Mouse (Mus musculus): ENCODE measurements around the gene Fndc5. TPM values are rescaled to one million over a fixed set of nuclear protein-coding genes. Genes with fewer than 3 reads are reported as not detected.
A peak's percentile ranks its signal among the peaks of the same experiment; 100 is the strongest.

Gene Fndc5
- polyA plus RNA-seq, 1 experiment from 2014 or later: 24.4 TPM

- Histone ChIP-seq H3K9ac (peak overlapping the region; percentile 45; the same call in 1 of the 2 replicates), H3K27ac (replicated peaks) (peak overlapping the region; percentile 59), H3K9me3 (no peaks in the 10 kb centered on the region), H3K4me2 (peak overlapping the region; percentile 37), H3K36me3 (no peaks in the 10 kb centered on the region), H3K4me1 (replicated peaks) (peaks cover 69% of the 10 kb centered on the region), H3K27me3 (peaks cover 27% of the 10 kb centered on the region), H3K4me3 (peak overlapping the region; percentile 17)
- no peak for ATAC-seq (ENCODE audit: low read depth)
- 21% methylated on average over 19 of the region's 19 CpGs for WGBS
Measured at GRCm38 (mm10) chr4:129125736-129126451, 10.9 kb upstream of the Fndc5 start.

DNA sequence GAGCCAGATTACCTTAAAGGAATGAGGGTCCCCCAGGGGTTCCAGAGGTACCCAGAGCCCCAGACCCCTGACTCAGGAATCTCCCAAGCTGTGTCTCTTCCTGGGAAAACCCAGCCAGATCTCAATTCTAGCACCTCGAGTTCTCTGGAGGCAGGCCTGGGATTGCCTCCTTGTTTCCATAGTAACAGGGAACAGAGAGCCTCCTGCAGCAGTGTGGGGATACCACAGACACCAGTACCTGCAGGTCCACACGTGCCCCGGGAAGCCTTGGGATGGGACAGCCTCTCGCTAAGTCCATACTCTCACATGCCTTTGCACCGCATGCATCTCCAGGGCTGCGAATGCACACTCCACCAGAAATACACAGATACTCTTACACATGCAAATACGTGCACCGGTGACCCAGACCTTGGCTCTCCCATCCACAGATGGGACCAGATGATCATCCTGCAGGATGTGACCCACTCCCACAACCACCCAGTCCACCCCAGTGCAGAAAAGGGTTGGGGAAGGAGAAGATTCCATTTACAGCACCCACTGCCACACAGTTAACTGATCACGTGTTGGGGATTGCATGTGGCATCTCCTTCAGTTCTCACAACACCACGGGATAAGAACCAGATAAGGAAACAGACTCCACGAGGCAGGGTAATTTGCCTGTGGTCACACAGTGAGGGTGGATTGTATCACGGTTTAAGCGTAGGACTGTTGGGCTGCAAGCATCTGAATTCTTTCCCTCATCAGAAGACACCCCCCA lies 8.0 kb upstream of the Fndc5 start:
- Histone ChIP-seq H3K9ac (0 out of 2 replicates have a peak overlapping the region, but pooled peaks have one; percentile 45), H3K9me3 (no peaks in the 10 kb centered on the region), H3K27me3 (peaks cover 3% of the 10 kb centered on the region; the same call in 1 of the 2 replicates), H3K27ac (replicated peaks) (no peak overlapping the region), H3K4me3 (no peak overlapping the region), H3K36me3 (no peaks in the 10 kb centered on the region), H3K4me2 (no peak overlapping the region), H3K4me1 (replicated peaks) (peaks cover 55% of the 10 kb centered on the region)
- ATAC-seq (ENCODE audit: low read depth): no peak
- 65% methylated on average over 13 of the region's 13 CpGs for WGBS

GRCm38 (mm10) chr4:129129387-129129786 lies 7.4 kb upstream of the Fndc5 start:
- Histone ChIP-seq H3K9me3 (no peaks in the 10 kb centered on the region), H3K27me3 (peaks cover 2% of the 10 kb centered on the region; the same call in 1 of the 2 replicates), H3K27ac (replicated peaks) (no peak overlapping the region), H3K36me3 (no peaks in the 10 kb centered on the region), H3K4me1 (replicated peaks) (peaks cover 53% of the 10 kb centered on the region), H3K4me2 (no peak overlapping the region), H3K9ac (0 out of 2 replicates have a peak overlapping the region, but pooled peaks have one; percentile 45), H3K4me3 (no peak overlapping the region)
- 58% methylated on average over 9 of the region's 9 CpGs for WGBS
- no peak for ATAC-seq (ENCODE audit: low read depth)

DNA sequence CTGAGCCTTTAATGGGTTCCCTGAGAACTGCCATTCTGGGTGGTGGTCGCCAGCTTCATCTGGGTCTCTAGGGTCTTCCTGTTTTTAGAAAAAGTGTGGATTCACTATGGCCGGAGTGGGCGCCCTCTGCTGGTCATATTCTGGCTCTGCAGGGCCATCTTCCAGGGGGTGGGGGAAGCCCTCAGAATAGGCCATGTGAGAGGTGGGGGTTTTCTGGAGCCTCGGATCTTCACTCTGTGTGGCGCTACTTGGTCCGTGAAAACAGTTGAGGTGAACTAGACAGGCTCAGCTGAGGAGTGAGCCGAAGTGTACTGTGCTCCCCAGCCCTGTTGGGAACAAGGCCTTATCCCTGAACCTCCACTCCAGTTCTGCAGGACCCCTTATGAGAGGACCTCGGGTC lies 6.7 kb upstream of the Fndc5 start:
- no peaks in the 10 kb centered on the region for H3K9me3 ChIP-seq
- H3K36me3 ChIP-seq: no peaks in the 10 kb centered on the region
- peaks cover 53% of the 10 kb centered on the region for H3K4me1 ChIP-seq (replicated peaks)
- H3K27ac ChIP-seq (replicated peaks): peak overlapping the region; percentile 24; the same call in 1 of the 2 replicates
- ATAC-seq (ENCODE audit: low read depth): peak; percentile 21; the same call in 1 of the 2 replicates
- peak overlapping the region; percentile 44 for H3K4me2 ChIP-seq
- H3K9ac ChIP-seq: no peak overlapping the region
- peaks cover 2% of the 10 kb centered on the region; the same call in 1 of the 2 replicates for H3K27me3 ChIP-seq
- H3K4me3 ChIP-seq: peak overlapping the region; percentile 14
- WGBS: 5% methylated on average over 8 of the region's 8 CpGs

- Histone ChIP-seq H3K9ac (peak overlapping the region; percentile 41; the same call in 1 of the 2 replicates), H3K4me1 (replicated peaks) (peaks cover 52% of the 10 kb centered on the region), H3K27me3 (peaks cover 2% of the 10 kb centered on the region; the same call in 1 of the 2 replicates), H3K36me3 (no peaks in the 10 kb centered on the region), H3K4me2 (peak overlapping the region; percentile 44), H3K9me3 (no peaks in the 10 kb centered on the region), H3K4me3 (peak overlapping the region; percentile 14), H3K27ac (replicated peaks) (peak overlapping the region; percentile 24; the same call in 1 of the 2 replicates)
- WGBS: 4% methylated on average over 17 of the region's 17 CpGs
- ATAC-seq (ENCODE audit: low read depth): peak; percentile 37; the same call in 1 of the 2 replicates
Measured at GRCm38 (mm10) chr4:129130755-129131303, 6.0 kb upstream of the Fndc5 start.

- WGBS: 7% methylated on average over 15 of the region's 15 CpGs
- peak; percentile 36; the same call in 1 of the 2 replicates for ATAC-seq (ENCODE audit: low read depth)
- H3K9ac ChIP-seq: 0 out of 2 replicates have a peak overlapping the region, but pooled peaks have one; percentile 36
- H3K4me3 ChIP-seq: peak overlapping the region; percentile 5; the same call in 1 of the 2 replicates
- H3K4me1 ChIP-seq (replicated peaks): peaks cover 48% of the 10 kb centered on the region
- H3K27me3 ChIP-seq: peaks cover 5% of the 10 kb centered on the region; the same call in 1 of the 2 replicates
- peak overlapping the region; percentile 83 for H3K4me2 ChIP-seq
- H3K27ac ChIP-seq (replicated peaks): peak overlapping the region; percentile 14; the same call in 1 of the 2 replicates
- peaks cover 8% of the 10 kb centered on the region; the same call in 1 of the 2 replicates for H3K36me3 ChIP-seq
- no peaks in the 10 kb centered on the region for H3K9me3 ChIP-seq
Measured at GRCm38 (mm10) chr4:129134799-129135585, 1.8 kb upstream of the Fndc5 start.

GRCm38 (mm10) chr4:129135637-129136036 lies 1.2 kb upstream of the Fndc5 start:
- H3K4me2 ChIP-seq: peak overlapping the region; percentile 83
- peak overlapping the region; percentile 59; the same call in 1 of the 2 replicates for H3K27ac ChIP-seq (replicated peaks)
- 0 out of 2 replicates have a peak overlapping the region, but pooled peaks have one; percentile 61 for H3K4me3 ChIP-seq
- 0 out of 2 replicates have a peak overlapping the region, but pooled peaks have one; percentile 36 for H3K9ac ChIP-seq
- H3K9me3 ChIP-seq: no peaks in the 10 kb centered on the region
- ATAC-seq (ENCODE audit: low read depth): no peak
- WGBS: 43% methylated on average over 2 of the region's 2 CpGs
- peaks cover 47% of the 10 kb centered on the region for H3K4me1 ChIP-seq (replicated peaks)
- H3K27me3 ChIP-seq: peaks cover 5% of the 10 kb centered on the region; the same call in 1 of the 2 replicates
- H3K36me3 ChIP-seq: peaks cover 14% of the 10 kb centered on the region; the same call in 1 of the 2 replicates

DNA sequence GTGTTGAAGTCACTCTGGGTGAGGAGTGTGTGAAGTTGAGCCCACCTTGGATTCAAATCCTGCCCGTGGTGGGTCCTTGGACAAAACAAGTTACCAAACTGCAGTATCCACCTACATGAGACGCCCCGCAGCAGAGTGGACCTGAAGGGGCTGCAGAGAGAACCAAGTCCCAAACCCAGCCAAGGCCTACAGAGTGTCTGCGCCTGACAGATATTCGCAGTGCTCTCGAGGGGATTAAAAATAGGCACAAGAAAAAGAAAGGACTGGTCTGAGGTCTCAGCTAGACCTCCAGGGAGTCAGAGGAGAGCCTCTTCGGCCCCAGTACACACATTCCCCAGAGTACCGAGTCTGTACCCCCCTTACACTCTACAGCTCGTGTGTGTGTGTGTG lies 615 bp upstream of the Fndc5 start:
- peaks cover 16% of the 10 kb centered on the region; the same call in 1 of the 2 replicates for H3K36me3 ChIP-seq
- H3K27ac ChIP-seq (replicated peaks): peak overlapping the region; percentile 59; the same call in 1 of the 2 replicates
- peaks cover 5% of the 10 kb centered on the region; the same call in 1 of the 2 replicates for H3K27me3 ChIP-seq
- ATAC-seq (ENCODE audit: low read depth): peak; percentile 29; the same call in 1 of the 2 replicates
- H3K4me1 ChIP-seq (replicated peaks): peaks cover 44% of the 10 kb centered on the region
- peak overlapping the region; percentile 91 for H3K9ac ChIP-seq
- peak overlapping the region; percentile 83 for H3K4me2 ChIP-seq
- H3K9me3 ChIP-seq: no peaks in the 10 kb centered on the region
- WGBS: 26% methylated on average over 9 of the region's 9 CpGs
- peak overlapping the region; percentile 61 for H3K4me3 ChIP-seq

GRCm38 (mm10) chr4:129137392-129138321 lies 858 bp downstream of the Fndc5 start:
- H3K9me3 ChIP-seq: no peaks in the 10 kb centered on the region
- 41% methylated on average over 14 of the region's 14 CpGs for WGBS
- H3K27ac ChIP-seq (replicated peaks): no peak overlapping the region
- H3K4me3 ChIP-seq: peak overlapping the region; percentile 61
- peak; percentile 3; the same call in 1 of the 2 replicates for ATAC-seq (ENCODE audit: low read depth)
- peak overlapping the region; percentile 91 for H3K9ac ChIP-seq
- H3K27me3 ChIP-seq: peaks cover 5% of the 10 kb centered on the region; the same call in 1 of the 2 replicates
- H3K4me2 ChIP-seq: peak overlapping the region; percentile 83
- H3K4me1 ChIP-seq (replicated peaks): peaks cover 54% of the 10 kb centered on the region
- peaks cover 21% of the 10 kb centered on the region; the same call in 1 of the 2 replicates for H3K36me3 ChIP-seq

DNA sequence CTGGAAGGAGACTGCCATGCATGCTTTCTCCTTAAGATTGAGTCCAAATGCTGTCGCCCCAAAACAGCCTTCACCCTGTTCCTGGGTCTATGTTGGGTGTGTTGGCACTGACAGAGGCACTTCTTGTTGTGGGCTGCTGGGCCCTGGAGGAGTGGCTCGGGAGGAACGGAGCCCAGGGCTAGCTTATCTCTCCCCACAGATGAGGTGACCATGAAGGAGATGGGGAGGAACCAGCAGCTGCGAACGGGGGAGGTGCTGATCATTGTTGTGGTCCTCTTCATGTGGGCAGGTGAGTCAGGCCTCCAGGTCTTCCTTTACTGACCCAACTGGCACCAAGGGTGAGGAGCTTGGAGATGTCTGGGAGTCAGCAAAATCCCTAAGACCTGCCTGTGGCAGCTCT lies 2.8 kb downstream of the Fndc5 start:
- 90% methylated on average over 5 of the region's 5 CpGs for WGBS
- Histone ChIP-seq H3K4me2 (no peak overlapping the region), H3K36me3 (peaks cover 25% of the 10 kb centered on the region), H3K9me3 (no peaks in the 10 kb centered on the region), H3K27ac (replicated peaks) (no peak overlapping the region), H3K9ac (no peak overlapping the region), H3K4me3 (no peak overlapping the region), H3K4me1 (replicated peaks) (peaks cover 66% of the 10 kb centered on the region), H3K27me3 (peaks cover 5% of the 10 kb centered on the region; the same call in 1 of the 2 replicates)
- ATAC-seq (ENCODE audit: low read depth): no peak
